Mouse (Mus musculus) lung, adult 2 months (tissue): Measurements from ENCODE around the gene Ndst4.

ENCODE experiments used
- CTCF ChIP-seq: fragments of 200-500 bp; IDR thresholded peaks from 2 replicates; pipeline ENCODE4 v1.5.1; 2011; ENCODE audit warnings: mild to moderate bottlenecking, low read length, control low read depth; ENCODE audit not compliant: insufficient read depth
- POLR2A ChIP-seq: fragments of 200-500 bp; IDR thresholded peaks from 2 replicates; pipeline ENCODE4 v1.6.1; 2011; ENCODE audit warnings: low read depth, mild to moderate bottlenecking, control low read depth, low read length, borderline replicate concordance; ENCODE audit errors: extremely low read depth

GRCm38 (mm10) chr3:125687601-125688000 is 283.7 kb downstream of the Ndst4 start:
- TF ChIP-seq POLR2A (no peak), CTCF (no peak)
